Mouse (Mus musculus) heart, postnatal 0 days (tissue): ENCODE measurements at regions not wholly inside any gene's neighbourhood (a gene's known extent, or its start where the extent isn't known, plus 50 kb on each side); places are given as distances from the start of the nearest gene placed in this dataset.

Source experiments
- CTCF ChIP-seq: IDR thresholded peaks from 2 replicates; pipeline ENCODE4 v1.5.1; 2016; ENCODE audit warnings: antibody characterized with exemption, control low read depth, low read depth
- EP300 ChIP-seq: IDR thresholded peaks from 2 replicates; pipeline ENCODE4 v1.6.1; 2016; ENCODE audit warnings: antibody characterized with exemption, low read depth

DNA sequence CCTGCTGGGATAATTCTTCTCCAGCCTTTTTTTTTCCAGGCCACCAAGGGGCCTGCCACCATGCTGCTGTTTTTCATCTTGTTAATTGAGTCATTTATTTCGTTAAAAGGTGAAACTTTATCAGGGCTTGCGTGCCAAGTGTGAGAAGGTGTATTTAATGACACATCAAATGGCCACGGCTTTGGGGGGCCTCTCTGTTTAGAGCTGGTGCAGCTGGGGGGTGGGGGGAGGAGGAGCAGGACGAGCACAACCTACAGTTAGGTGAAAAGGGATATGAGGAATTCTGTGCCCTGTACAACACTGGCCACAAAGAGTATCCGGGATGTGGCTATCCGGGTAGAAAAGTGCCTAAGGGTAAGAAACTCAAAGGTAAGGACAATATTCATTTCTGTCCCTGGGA is 213.6 kb downstream of the Bcl11b start:
- TF ChIP-seq EP300 (no peak), CTCF (no peak)
